Mouse (Mus musculus): ENCODE results near the gene Cox17.

Gene Cox17

GRCm38 (mm10) chr16:38395060-38395730, 48.4 kb downstream of the Cox17 start:
- POLR2A ChIA-PET = interaction anchor here (0.6 to 10.5 kb wide), 32 partner anchors 11 to 307 kb away, joined by 3 to 104 read pairs (median 4); partner anchors contain the start of genes Adprh (in 2 of the 4), Cox17 (in 1 of the 4), Gm21987 (in 1 of the 4) and Gsk3b (in 1 of the 4)
- CTCF ChIA-PET = interaction anchor here in 2 of 4 experiments (0.6 kb wide), 2 partner anchors 12 to 88 kb away, joined by 3 read pairs; no protein-coding TSS in a partner anchor

- CTCF ChIA-PET = interaction anchor here in 1 of 4 experiments (0.6 kb wide), 1 partner anchor 87 kb away, joined by 3 read pairs; no protein-coding TSS in a partner anchor
- POLR2A ChIA-PET = interaction anchor here in 3 of 4 experiments (0.6 to 10.5 kb wide), 17 partner anchors 10 to 147 kb away, joined by 3 to 104 read pairs (median 7); partner anchors contain the start of genes Cox17 (in 1 of the 3), Gm21987 (in 1 of the 3) and Maats1 (in 1 of the 3)
These were observed 49.4 kb downstream of the Cox17 start for GRCm38 (mm10) chr16:38396155-38396554.

- ChIA-PET POLR2A (interaction anchor here in 2 of 4 experiments (0.5 to 10.5 kb wide), 9 partner anchors 8 to 1468 kb away, joined by 3 to 104 read pairs (median 6); partner anchors contain the start of gene Cd80 (in 1 of the 2)), CTCF (no interaction called here)
These were observed 51.5 kb downstream of the Cox17 start for GRCm38 (mm10) chr16:38398266-38398665.

GRCm38 (mm10) chr16:38399076-38399475, 52.3 kb downstream of the Cox17 start:
- POLR2A ChIA-PET = interaction anchor here in 2 of 4 experiments (0.6 to 10.5 kb wide), 20 partner anchors 7 to 1467 kb away, joined by 3 to 97 read pairs (median 6); partner anchors contain the start of genes Cd80 (in 1 of the 2), Cox17 (in 1 of the 2), Gm21987 (in 1 of the 2) and Timmdc1 (in 1 of the 2)

GRCm38 (mm10) chr16:38399531-38400231, 52.9 kb downstream of the Cox17 start:
- POLR2A ChIA-PET = interaction anchor here (0.5 to 10.5 kb wide), 31 partner anchors 6 to 311 kb away, joined by 3 to 97 read pairs (median 4); partner anchors contain the start of genes Timmdc1 (in 2 of the 4), Adprh (in 1 of the 4), Cox17 (in 1 of the 4) and Gm21987 (in 1 of the 4)
- CTCF ChIA-PET = interaction anchor here in 1 of 4 experiments (1.3 kb wide), 1 partner anchor 15 kb away, joined by 3 read pairs; no protein-coding TSS in a partner anchor

More at GRCm38 (mm10) chr16:38399076-38399475, 52.3 kb downstream of the Cox17 start:
- CTCF ChIA-PET = no interaction called here

- ChIA-PET CTCF (interaction anchor here in 1 of 4 experiments (1.3 kb wide), 1 partner anchor 14 kb away, joined by 3 read pairs; no protein-coding TSS in a partner anchor), POLR2A (interaction anchor here in 3 of 4 experiments (0.5 to 10.5 kb wide), 27 partner anchors 9 to 311 kb away, joined by 3 to 58 read pairs (median 4); partner anchors contain the start of genes Timmdc1 (in 2 of the 3), Adprh (in 1 of the 3), Cox17 (in 1 of the 3) and Gm21987 (in 1 of the 3))
These were observed 53.6 kb downstream of the Cox17 start for GRCm38 (mm10) chr16:38400311-38400960.

GRCm38 (mm10) chr16:38401468-38401867, 54.7 kb downstream of the Cox17 start:
- CTCF ChIA-PET = no interaction called here
- POLR2A ChIA-PET = interaction anchor here in 2 of 4 experiments (0.6 to 1.5 kb wide), 7 partner anchors 9 to 157 kb away, joined by 3 to 7 read pairs (median 4); partner anchors contain the start of gene Tmem39a (in 1 of the 2)
